15 mouse cellular contexts compared by ENCODE assay signal in genomic region chr3:93446756-93447137, GRCm38 (mm10). TPM values are rescaled to one million over a fixed set of nuclear protein-coding genes. Genes with fewer than 3 reads are reported as not detected.
DNase-seq lines count a peak whose midpoint lies in the region; ATAC-seq and TF ChIP-seq lines count a peak whose summit lies in the region.
"Not testable (repeated sequence)": the region's sequence is repeated elsewhere in the genome, so short reads cannot be mapped to it uniquely, and the experiment has no call there.
"Had no signal": no experiment of that assay in that cellular context is flagged by ENCODE, and none has a peak within 500 bp of the region (broad histone marks: within the 10 kb centered on the region; RNA-seq: fewer than 3 reads in every experiment).

No protein-coding gene starts in this region.

- peak overlapping the region; percentile 93 for H3K4me2 ChIP-seq in forebrain, postnatal 0 days (ENCODE audit: low read depth)
- peak overlapping the region; percentile 75 for H3K4me2 ChIP-seq in hindbrain, embryonic 11.5 days (replicated peaks; ENCODE audit: low read depth, low read length)
- H3K4me2 ChIP-seq in kidney, embryonic 15.5 days: peak overlapping the region; percentile 95
- peak overlapping the region; percentile 97 for H3K4me2 ChIP-seq in neural tube, embryonic 15.5 days

- not testable (repeated sequence) for H3K4me1 ChIP-seq in ES-Bruce4 (ENCODE audit: control insufficient read depth, insufficient read depth, low read length); forebrain, postnatal 0 days (ENCODE audit: insufficient read depth); hindbrain, embryonic 11.5 days (replicated peaks; ENCODE audit: control insufficient read depth, insufficient read depth, low read length)
- peaks cover 36% of the 10 kb centered on the region for H3K4me1 ChIP-seq in embryonic facial prominence, embryonic 10.5 days
- H3K4me1 ChIP-seq in kidney, embryonic 15.5 days: peaks cover 44% of the 10 kb centered on the region
- peaks cover 17% of the 10 kb centered on the region for H3K4me1 ChIP-seq in liver, adult 2 months (ENCODE audit: control insufficient read depth, insufficient read depth, low read length)
- H3K4me1 ChIP-seq in neural tube, embryonic 15.5 days: peaks cover 44% of the 10 kb centered on the region

- H3K36me3 ChIP-seq in ES-Bruce4 (ENCODE audit: control insufficient read depth, insufficient read depth, low read length, poor library complexity, severe bottlenecking); embryonic facial prominence, embryonic 10.5 days (replicated peaks); forebrain, postnatal 0 days (ENCODE audit: insufficient read depth); hindbrain, embryonic 11.5 days (ENCODE audit: control insufficient read depth, insufficient read depth, low read length); kidney, embryonic 15.5 days; liver, adult 2 months (ENCODE audit: control insufficient read depth, insufficient read depth, low read length); neural tube, embryonic 15.5 days: not testable (repeated sequence)

- H3K79me2 ChIP-seq in liver, adult 2 months (ENCODE audit: control insufficient read depth, insufficient read depth, low read length): not testable (repeated sequence)

- TF ChIP-seq POLR2A in ES-Bruce4 (IDR thresholded peaks at IDR 0.05; ENCODE audit: insufficient read depth, low read length); liver, adult 2 months (IDR thresholded peaks at IDR 0.05; ENCODE audit: extremely low read depth, insufficient read depth, low read length): not testable (repeated sequence)

- ATAC-seq in forebrain, postnatal 0 days; hindbrain, embryonic 11.5 days (ENCODE audit: low FRiP score); neural tube, embryonic 15.5 days (ENCODE audit: low FRiP score): not testable (repeated sequence)
- ATAC-seq in kidney, embryonic 15.5 days (replicated peaks; ENCODE audit: low FRiP score): peak; percentile 5; the same call in 1 of the 2 replicates
- ATAC-seq in megakaryocyte-erythroid progenitor cell, adult 5-6 weeks (replicated peaks; ENCODE audit: low FRiP score, low TSS enrichment, poor library complexity, severe bottlenecking): 0 out of 2 replicates have a peak, but pooled peaks have one; percentile 8

- peak overlapping the region; percentile 52 for H3K9ac ChIP-seq in ES-Bruce4 (ENCODE audit: low read depth, poor library complexity, severe bottlenecking)
- H3K9ac ChIP-seq in forebrain, postnatal 0 days: peak overlapping the region; percentile 45
- H3K9ac ChIP-seq in hindbrain, embryonic 11.5 days (ENCODE audit: low read depth, low read length): peak overlapping the region; percentile 23; the same call in 1 of the 2 replicates
- H3K9ac ChIP-seq in kidney, embryonic 15.5 days: peak overlapping the region; percentile 42
- H3K9ac ChIP-seq in liver, adult 2 months (ENCODE audit: low read depth, low read length): peak overlapping the region; percentile 45
- peak overlapping the region; percentile 31 for H3K9ac ChIP-seq in neural tube, embryonic 15.5 days (replicated peaks)

- under 1% methylated on average over 32 of the region's 32 CpGs for WGBS in embryonic facial prominence, embryonic 10.5 days
- 3% methylated on average over 32 of the region's 32 CpGs for WGBS in forebrain, postnatal 0 days
- 2% methylated on average over 32 of the region's 32 CpGs for WGBS in hindbrain, embryonic 11.5 days
- WGBS in kidney, embryonic 15.5 days: 1% methylated on average over 32 of the region's 32 CpGs
- 2% methylated on average over 32 of the region's 32 CpGs for WGBS in liver, adult 2 months
- WGBS in neural tube, embryonic 15.5 days: under 1% methylated on average over 32 of the region's 32 CpGs

- not testable (repeated sequence) for TF ChIP-seq EP300 in ES-Bruce4 (IDR thresholded peaks at IDR 0.05; ENCODE audit: insufficient read depth, low read depth, low read length)

- H3K4me3 ChIP-seq in ES-Bruce4 (ENCODE audit: low read depth, low read length): peak overlapping the region; percentile 73
- peak overlapping the region; percentile 65 for H3K4me3 ChIP-seq in embryonic facial prominence, embryonic 10.5 days
- H3K4me3 ChIP-seq in forebrain, postnatal 0 days (ENCODE audit: low read depth, low read length): peak overlapping the region; percentile 58
- H3K4me3 ChIP-seq in hindbrain, embryonic 11.5 days (ENCODE audit: low read depth, low read length): peak overlapping the region; percentile 54
- peak overlapping the region; percentile 52 for H3K4me3 ChIP-seq in kidney, embryonic 15.5 days (replicated peaks)
- H3K4me3 ChIP-seq in liver, adult 2 months (ENCODE audit: insufficient read depth, low read depth, low read length): peak overlapping the region; percentile 55
- H3K4me3 ChIP-seq in neural tube, embryonic 15.5 days (replicated peaks): peak overlapping the region; percentile 66

- DNase-seq in embryonic facial prominence, embryonic 10.5 days (ENCODE audit: low spot score); forebrain, postnatal 0 days; hindbrain, embryonic 11.5 days (ENCODE audit: low spot score): not testable (repeated sequence)
- peak; percentile 29 for DNase-seq in liver, adult 2 months (ENCODE audit: extremely low read depth, low read depth, low spot score)

- not testable (repeated sequence) for H3K27ac ChIP-seq in ES-Bruce4 (ENCODE audit: insufficient read depth, low read length); embryonic facial prominence, embryonic 10.5 days (replicated peaks); forebrain, postnatal 0 days (ENCODE audit: low read depth, low read length); hindbrain, embryonic 11.5 days (ENCODE audit: low read depth, low read length); liver, adult 2 months (replicated peaks; ENCODE audit: insufficient read depth, low read depth, low read length)
- H3K27ac ChIP-seq in kidney, embryonic 15.5 days: 0 out of 2 replicates have a peak overlapping the region, but pooled peaks have one; percentile 24
- 0 out of 2 replicates have a peak overlapping the region, but pooled peaks have one; percentile 29 for H3K27ac ChIP-seq in neural tube, embryonic 15.5 days (replicated peaks)

- H3K27me3 ChIP-seq in ES-Bruce4 (ENCODE audit: control insufficient read depth, insufficient read depth, low read length, poor library complexity, severe bottlenecking); liver, adult 2 months (ENCODE audit: control insufficient read depth, insufficient read depth, low read length): not testable (repeated sequence)
- peaks cover 77% of the 10 kb centered on the region for H3K27me3 ChIP-seq in embryonic facial prominence, embryonic 10.5 days (replicated peaks; ENCODE audit: low read depth, poor library complexity, severe bottlenecking)
- H3K27me3 ChIP-seq in forebrain, postnatal 0 days (ENCODE audit: insufficient read depth, low read length): peaks cover 29% of the 10 kb centered on the region
- peaks cover 32% of the 10 kb centered on the region for H3K27me3 ChIP-seq in hindbrain, embryonic 11.5 days (ENCODE audit: control insufficient read depth, insufficient read depth, low read length)
- peaks cover 57% of the 10 kb centered on the region for H3K27me3 ChIP-seq in kidney, embryonic 15.5 days
- peaks cover 22% of the 10 kb centered on the region for H3K27me3 ChIP-seq in neural tube, embryonic 15.5 days (replicated peaks)

- not testable (repeated sequence) for H3K9me3 ChIP-seq in ES-Bruce4 (replicated peaks; ENCODE audit: control insufficient read depth, insufficient read depth, low read length, poor library complexity, severe bottlenecking); embryonic facial prominence, embryonic 10.5 days; forebrain, postnatal 0 days (ENCODE audit: low read length); hindbrain, embryonic 11.5 days (ENCODE audit: control insufficient read depth, low read length); kidney, embryonic 15.5 days (replicated peaks); neural tube, embryonic 15.5 days (replicated peaks)

- not testable (repeated sequence) for TF ChIP-seq CTCF in ES-Bruce4 (IDR thresholded peaks at IDR 0.05; ENCODE audit: low read depth, low read length); forebrain, postnatal 0 days (IDR thresholded peaks at IDR 0.05; ENCODE audit: low read depth); liver, adult 2 months (IDR thresholded peaks at IDR 0.05; ENCODE audit: low read depth, low read length)

RNA-seq across cellular contexts. Expression of gene Tchh, which starts 4.6 kb away (rescaled TPM):
- polyA plus RNA-seq in ES-Bruce4 (2011; ENCODE audit: insufficient read depth, insufficient read length, low read depth, missing spikeins): 1.3 and 1.6 TPM in 2 replicates
- 0.29 and 0.32 TPM in 2 replicates for polyA plus RNA-seq in embryonic facial prominence, embryonic 10.5 days (2016; fragmentation: Nextera tagmentation; extraction: Ambion mirVana)
- 0.38 and 0.57 TPM in 2 replicates for total RNA-seq in forebrain, postnatal 0 days (2014; rRNA removed)
- 0.97 and 1.3 TPM in 2 replicates for polyA plus RNA-seq in forebrain, postnatal 0 days (2015; fragmentation: Nextera tagmentation; extraction: Ambion mirVana)
- polyA plus RNA-seq in hindbrain, embryonic 11.5 days (2014; fragmentation: Nextera tagmentation; extraction: Ambion mirVana): 0.86 and 1.3 TPM in 2 replicates
- 4.0 and 5.0 TPM in 2 replicates for polyA plus RNA-seq in kidney, embryonic 15.5 days (2015; fragmentation: Nextera tagmentation; extraction: Ambion mirVana)
- under 0.01 and 0.09 TPM in 2 replicates for total RNA-seq in liver, adult 2 months (2014; rRNA removed)
- 0.02 and 0.04 TPM in 2 replicates for polyA plus RNA-seq in liver, adult 2 months (2012; rRNA removed)
- total RNA-seq in megakaryocyte-erythroid progenitor cell, adult 5-6 weeks (2014; fragmentation: Nextera tagmentation): not detected in 2 replicates
- total RNA-seq in megakaryocyte-erythroid progenitor cell, adult 5-6 weeks (2017): not detected in 2 replicates
- 1.3 and 1.6 TPM in 2 replicates for polyA plus RNA-seq in neural tube, embryonic 15.5 days (2015; fragmentation: Nextera tagmentation; extraction: Ambion mirVana)
- total RNA-seq: monocyte, adult 5-6 weeks had no signal

RNA-seq across cellular contexts. Expression of gene Tchhl1, which starts 21.8 kb away (rescaled TPM):
- not detected in 2 replicates for polyA plus RNA-seq in ES-Bruce4 (2011; ENCODE audit: insufficient read depth, insufficient read length, low read depth, missing spikeins)
- not detected in 2 replicates for polyA plus RNA-seq in embryonic facial prominence, embryonic 10.5 days (2016; fragmentation: Nextera tagmentation; extraction: Ambion mirVana)
- total RNA-seq in forebrain, postnatal 0 days (2014; rRNA removed): not detected in 2 replicates
- polyA plus RNA-seq in forebrain, postnatal 0 days (2015; fragmentation: Nextera tagmentation; extraction: Ambion mirVana): not detected in 2 replicates
- not detected in 2 replicates for polyA plus RNA-seq in hindbrain, embryonic 11.5 days (2014; fragmentation: Nextera tagmentation; extraction: Ambion mirVana)
- polyA plus RNA-seq in kidney, embryonic 15.5 days (2015; fragmentation: Nextera tagmentation; extraction: Ambion mirVana): 0.15 and 0.38 TPM in 2 replicates
- total RNA-seq in liver, adult 2 months (2014; rRNA removed): not detected in 2 replicates
- not detected in 2 replicates for polyA plus RNA-seq in liver, adult 2 months (2012; rRNA removed)
- not detected in 2 replicates for total RNA-seq in megakaryocyte-erythroid progenitor cell, adult 5-6 weeks (2014; fragmentation: Nextera tagmentation)
- total RNA-seq in megakaryocyte-erythroid progenitor cell, adult 5-6 weeks (2017): not detected in 2 replicates
- polyA plus RNA-seq in neural tube, embryonic 15.5 days (2015; fragmentation: Nextera tagmentation; extraction: Ambion mirVana): not detected in 2 replicates
- total RNA-seq: gastrocnemius, postnatal 10 days; heart, postnatal 4 days; layer of hippocampus, adult 8-10 months; left cerebral cortex, postnatal 36 days; monocyte, adult 5-6 weeks had no signal
- polyA plus RNA-seq: urinary bladder, adult 2 months had no signal

RNA-seq across cellular contexts. Expression of gene Rptn, which starts 53.2 kb away (rescaled TPM):
- polyA plus RNA-seq in ES-Bruce4 (2011; ENCODE audit: insufficient read depth, insufficient read length, low read depth, missing spikeins): not detected in 2 replicates
- polyA plus RNA-seq in embryonic facial prominence, embryonic 10.5 days (2016; fragmentation: Nextera tagmentation; extraction: Ambion mirVana): not detected in 2 replicates
- total RNA-seq in forebrain, postnatal 0 days (2014; rRNA removed): not detected in 2 replicates
- not detected in 2 replicates for polyA plus RNA-seq in forebrain, postnatal 0 days (2015; fragmentation: Nextera tagmentation; extraction: Ambion mirVana)
- not detected in 2 replicates for polyA plus RNA-seq in hindbrain, embryonic 11.5 days (2014; fragmentation: Nextera tagmentation; extraction: Ambion mirVana)
- not detected in 2 replicates for polyA plus RNA-seq in kidney, embryonic 15.5 days (2015; fragmentation: Nextera tagmentation; extraction: Ambion mirVana)
- not detected in 2 replicates for total RNA-seq in liver, adult 2 months (2014; rRNA removed)
- not detected in 2 replicates for polyA plus RNA-seq in liver, adult 2 months (2012; rRNA removed)
- not detected in 2 replicates for total RNA-seq in megakaryocyte-erythroid progenitor cell, adult 5-6 weeks (2014; fragmentation: Nextera tagmentation)
- not detected in 2 replicates for total RNA-seq in megakaryocyte-erythroid progenitor cell, adult 5-6 weeks (2017)
- polyA plus RNA-seq in neural tube, embryonic 15.5 days (2015; fragmentation: Nextera tagmentation; extraction: Ambion mirVana): not detected in 2 replicates
- total RNA-seq: adrenal gland, adult 18-20 months; gastrocnemius, postnatal 10 days; heart, postnatal 4 days; layer of hippocampus, adult 8-10 months; left cerebral cortex, postnatal 36 days; monocyte, adult 5-6 weeks had no signal
